Mouse (Mus musculus) right cerebral cortex, postnatal 4 days (tissue): ENCODE data around the gene Sult2a8.
"Not testable (repeated sequence)": the region's sequence is repeated elsewhere in the genome, so short reads cannot be mapped to it uniquely, and the experiment has no call there.

Experiments used
- DNase-seq: peaks from one replicate; pipeline ENCODE4 v3.0.0-alpha.2; 2022

Gene Sult2a8

DNA sequence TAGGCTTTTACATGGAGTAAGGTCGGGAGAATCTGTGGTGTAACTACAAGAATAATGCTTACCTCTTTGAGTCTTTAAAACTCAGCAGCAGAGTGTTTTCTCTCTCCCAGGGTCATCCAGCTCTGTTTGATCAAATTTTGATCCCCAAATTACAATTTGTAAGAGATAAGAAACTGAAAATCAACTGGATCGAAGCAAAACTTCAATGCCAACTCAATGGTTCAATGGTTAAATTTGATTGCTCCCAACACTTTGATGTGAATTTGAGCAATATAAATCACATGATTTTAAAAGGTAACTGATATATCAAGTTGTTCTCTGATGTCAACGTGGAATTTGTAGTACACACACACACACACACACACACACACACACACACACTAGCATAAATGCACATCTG lies at the start of gene Sult2a8:
Sult2a8 (minus strand) TSS at position 236 of the 400 bp plus-strand sequence.
- no peak for DNase-seq

DNA sequence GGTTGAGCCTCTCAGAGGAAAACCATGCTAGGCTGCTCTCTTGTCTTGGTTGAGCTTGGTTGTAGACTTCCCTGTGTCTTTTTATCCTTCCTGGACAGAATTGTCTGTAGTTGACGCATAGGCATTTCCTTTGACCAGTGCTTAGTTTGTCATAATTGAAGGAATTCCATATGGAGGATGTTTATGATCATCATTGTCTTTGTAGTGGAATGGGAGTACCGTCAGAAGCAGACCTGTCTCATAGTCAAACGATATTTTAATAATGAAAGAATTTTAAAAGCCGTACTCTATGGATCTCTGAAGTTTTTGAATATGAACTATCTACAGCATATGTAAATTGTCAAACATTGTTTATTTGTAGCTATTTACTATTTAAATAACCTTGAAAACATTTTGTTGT lies 47.6 kb upstream of the Sult2a8 start, which contains the start of gene Sult2a7:
Sult2a7 (minus strand) TSS at position 101 of the 400 bp plus-strand sequence.
- no peak for DNase-seq

DNA sequence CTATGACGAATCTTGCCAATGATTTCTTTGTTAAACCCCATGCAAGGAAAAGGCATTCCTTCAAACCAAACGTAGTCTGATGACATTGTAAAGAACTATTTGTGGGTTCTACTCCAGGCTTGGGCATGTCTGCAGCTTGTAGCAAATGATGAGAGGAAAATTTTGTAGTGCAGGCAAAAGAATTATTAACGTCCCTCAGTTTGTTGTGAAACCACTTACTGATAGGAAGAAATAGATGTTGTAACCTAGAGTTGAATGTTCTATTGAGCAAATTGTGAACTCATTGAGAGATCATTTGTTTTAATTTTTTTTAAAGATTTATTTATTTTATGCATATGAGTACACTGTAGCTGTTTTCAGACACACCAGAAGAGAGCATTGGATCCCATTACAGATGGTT lies 46.3 kb upstream of the Sult2a8 start:
- DNase-seq = no peak

DNA sequence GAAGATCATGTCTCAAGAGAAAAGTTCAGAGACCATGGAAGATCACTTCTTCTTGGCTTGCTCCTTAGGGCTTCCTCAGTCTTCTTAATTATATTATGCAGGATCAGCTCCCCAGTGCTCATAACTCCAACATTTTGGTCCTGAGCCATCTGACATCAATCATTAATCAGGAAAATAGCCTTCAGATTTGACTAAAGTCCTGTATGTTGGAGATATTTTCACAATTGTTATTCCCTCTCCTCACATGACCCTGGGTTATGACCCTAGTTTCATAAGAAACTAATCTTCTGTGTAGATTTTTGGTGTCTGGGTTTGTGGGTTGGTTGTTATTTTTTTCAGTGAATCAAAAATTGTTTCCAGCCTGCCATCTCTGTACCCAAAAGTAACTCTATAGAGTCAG lies 7.0 kb downstream of the Sult2a8 start:
- no peak for DNase-seq

DNA sequence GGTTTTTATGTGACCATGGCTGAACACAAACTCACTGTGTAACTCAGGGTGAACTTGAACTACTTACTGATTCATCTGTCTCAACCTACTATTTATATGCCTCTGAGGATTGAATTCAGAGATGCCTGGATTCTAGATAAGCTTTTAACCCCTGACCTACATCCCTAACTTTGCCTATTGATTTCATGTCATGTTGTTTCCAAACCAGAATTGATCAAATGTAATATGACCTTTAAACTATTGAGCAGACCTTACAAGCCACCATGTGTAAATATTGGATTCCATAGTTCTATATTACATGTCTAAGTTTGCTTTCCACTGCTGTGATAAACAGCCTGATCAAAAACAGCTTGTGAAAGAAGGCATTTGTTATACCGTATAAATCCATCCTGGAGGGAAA lies 8.1 kb downstream of the Sult2a8 start:
- DNase-seq = no peak

DNA sequence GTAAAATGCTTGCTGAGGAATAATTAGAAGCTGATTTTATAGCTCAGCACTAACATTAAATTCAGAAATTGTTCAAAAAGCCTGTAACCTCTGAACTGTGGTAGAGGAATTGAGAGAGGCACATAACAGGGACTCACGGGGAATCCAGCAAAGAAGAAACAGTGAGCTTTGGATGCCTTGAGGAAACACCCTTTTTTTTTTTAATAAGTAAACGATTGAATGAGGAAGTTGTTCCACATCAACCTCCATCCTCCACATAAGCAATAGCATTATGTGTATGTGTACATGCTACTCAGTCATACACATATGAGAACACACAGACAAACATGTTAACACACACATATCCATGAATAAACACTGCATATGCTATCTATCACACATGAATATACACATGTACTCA lies 8.5 kb downstream of the Sult2a8 start:
- DNase-seq = no peak

DNA sequence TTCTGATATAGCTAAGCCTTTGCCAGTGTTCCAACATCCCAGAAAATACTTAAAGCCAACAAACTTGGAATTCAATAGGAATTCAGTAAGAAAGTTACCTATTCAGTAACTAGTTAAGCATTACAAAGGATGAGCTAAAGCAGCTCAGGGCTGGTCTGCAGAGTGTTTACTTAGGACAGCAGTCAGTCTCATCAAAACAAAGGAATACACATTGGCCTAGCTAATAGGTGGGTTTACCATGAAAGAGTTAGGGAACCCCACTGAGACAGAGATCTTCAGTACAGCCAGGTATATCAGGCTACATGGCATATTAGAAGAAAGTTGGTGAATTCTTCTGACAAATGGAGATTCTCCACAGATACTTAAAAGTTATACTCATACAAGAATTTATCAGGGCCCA lies 47.2 kb downstream of the Sult2a8 start:
- not testable (repeated sequence) for DNase-seq

DNA sequence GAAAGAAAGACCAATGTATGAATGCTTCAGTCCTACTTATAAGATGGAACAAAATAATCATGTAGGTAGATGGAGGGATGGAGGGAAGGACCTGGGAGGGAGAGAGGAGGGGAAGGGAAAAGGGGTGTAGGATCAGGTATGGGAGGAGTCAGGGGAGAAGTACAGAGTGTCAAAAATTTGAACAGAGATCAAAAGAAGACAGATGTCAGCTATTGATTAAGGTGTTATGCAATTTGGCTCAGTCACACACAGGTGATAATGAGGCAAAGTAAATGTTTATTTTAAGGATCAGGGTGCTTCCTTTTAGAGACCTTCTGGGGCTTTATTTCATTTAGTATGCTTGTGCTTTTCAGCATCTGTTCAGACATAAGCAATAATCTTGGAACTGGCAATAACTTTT lies 50.1 kb downstream of the Sult2a8 start:
- DNase-seq = no peak
